Mouse (Mus musculus) lung, postnatal 0 days (tissue): ENCODE data around the gene Arsb. TPM values are rescaled to one million over a fixed set of nuclear protein-coding genes. Genes with fewer than 3 reads are reported as not detected.

ENCODE experiments used
- ATAC-seq: fragments of 200-750 bp; cut with Nextera tagmentation; 2 replicates; pipeline ENCODE4 v1.8.0; 2017; ENCODE audit warnings: moderate library complexity
- DNase-seq: peaks from one replicate; pipeline ENCODE4 v3.0.0-alpha.2; 2016; ENCODE audit warnings: low spot score
- H3K27ac ChIP-seq: fragments of 300-500 bp; sonication (generic); 2 replicates; pipeline ENCODE4 v1.5.1; 2014; ENCODE audit warnings: antibody characterized with exemption, mild to moderate bottlenecking, low read length, mixed read lengths
- H3K27me3 ChIP-seq: fragments of 300-500 bp; sonication (generic); replicated peaks from 2 replicates; pipeline ENCODE4 v1.6.1; 2014; ENCODE audit warnings: low read length, mixed read lengths; ENCODE audit not compliant: insufficient read depth
- H3K36me3 ChIP-seq: fragments of 300-500 bp; sonication (generic); 2 replicates; pipeline ENCODE4 v1.6.1; 2014; ENCODE audit warnings: low read length, mixed read lengths; ENCODE audit not compliant: insufficient read depth
- H3K4me1 ChIP-seq: fragments of 300-500 bp; sonication (generic); 2 replicates; pipeline ENCODE4 v1.6.1; 2014; ENCODE audit warnings: antibody characterized with exemption, low read depth, low read length, mixed read lengths; ENCODE audit not compliant: insufficient read depth
- H3K4me2 ChIP-seq: fragments of 300-500 bp; sonication (generic); replicated peaks from 2 replicates; pipeline ENCODE4 v1.6.1; 2014; ENCODE audit warnings: low read depth, mild to moderate bottlenecking, low read length, moderate library complexity, mixed read lengths
- H3K4me3 ChIP-seq: fragments of 300-500 bp; sonication (generic); 2 replicates; pipeline ENCODE4 v1.5.1; 2014; ENCODE audit warnings: low read depth, low read length
- H3K9ac ChIP-seq: fragments of 300-500 bp; sonication (generic); replicated peaks from 2 replicates; pipeline ENCODE4 v1.6.1; 2014; ENCODE audit warnings: low read depth, mild to moderate bottlenecking
- H3K9me3 ChIP-seq: fragments of 300-500 bp; sonication (generic); 2 replicates; pipeline ENCODE4 v1.6.1; 2016; ENCODE audit warnings: low read length, mixed read lengths
- CTCF ChIP-seq: IDR thresholded peaks from 2 replicates; pipeline ENCODE4 v1.5.1; 2016; ENCODE audit warnings: antibody characterized with exemption, mild to moderate bottlenecking
- EP300 ChIP-seq: IDR thresholded peaks from 2 replicates; pipeline ENCODE4 v1.6.1; 2016; ENCODE audit warnings: antibody characterized with exemption, mild to moderate bottlenecking, control low read depth
- WGBS: fragments of 180-500 bp; shearing (Covaris S2); extraction: QIAGEN DNeasy Blood & Tissue Kit; methylation state at CpG from one replicate; pipeline ENCODE4 v1.1.7; 2014; 5-methylcytosine and 5-hydroxymethylcytosine counted together
- microRNA-seq: library from miRNA; unstranded; fragments of <30 nt; microRNA quantifications from one replicate; pipeline ENCODE4, GENCODE M21; 2016
- polyA plus RNA-seq: library from polyadenylated mRNA; unstranded; fragments of >200 nt; fragmentation: Nextera tagmentation; extraction: Ambion mirVana; gene quantifications from 2 replicates; pipeline ENCODE4 v1.2.1, GENCODE M21; 2015

Arsb gene
- polyA plus RNA-seq, 1 experiment from 2014 or later: 3.7 TPM

DNA sequence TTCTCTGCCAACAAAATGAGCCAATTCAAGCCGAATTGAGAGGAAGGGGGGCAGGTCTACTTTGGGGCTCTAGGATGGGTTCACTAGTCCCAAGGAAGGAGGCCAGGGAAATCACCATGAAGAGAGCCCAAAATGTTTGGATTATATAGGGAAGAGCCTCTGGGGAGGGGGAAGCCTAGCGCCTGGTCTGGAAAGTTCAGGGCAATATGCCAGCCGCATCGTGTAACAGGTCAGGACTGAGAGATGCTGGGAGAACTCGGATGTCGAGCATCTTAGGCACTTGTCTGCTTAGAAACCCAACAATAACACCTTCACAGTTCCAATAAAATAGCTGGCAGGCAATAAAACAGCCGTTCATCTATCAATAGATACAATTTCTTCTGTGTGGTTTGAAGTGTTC lies 216.2 kb downstream of the Arsb start:
- Histone ChIP-seq H3K4me2 (no peak overlapping the region), H3K9ac (no peak overlapping the region), H3K9me3 (no peaks in the 10 kb centered on the region), H3K4me3 (no peak overlapping the region), H3K27me3 (no peaks in the 10 kb centered on the region), H3K4me1 (no peaks in the 10 kb centered on the region; the same call in 1 of the 2 replicates), H3K36me3 (no peaks in the 10 kb centered on the region), H3K27ac (no peak overlapping the region)
- no peak for ATAC-seq
- no peak for TF ChIP-seq CTCF
- no peak for TF ChIP-seq EP300
- DNase-seq: no peak
- WGBS: 52% methylated on average over 7 of the region's 7 CpGs

GRCm38 (mm10) chr13:93989208-93989607 lies 217.8 kb downstream of the Arsb start:
- TF ChIP-seq CTCF (no peak), EP300 (no peak)
- no peak overlapping the region for H3K4me2 ChIP-seq
- no peak overlapping the region for H3K27ac ChIP-seq
- H3K9me3 ChIP-seq: no peaks in the 10 kb centered on the region
- WGBS: 59% methylated on average over 3 of the region's 4 CpGs
- no peaks in the 10 kb centered on the region; the same call in 1 of the 2 replicates for H3K4me1 ChIP-seq
- H3K9ac ChIP-seq: no peak overlapping the region
- H3K36me3 ChIP-seq: no peaks in the 10 kb centered on the region
- ATAC-seq (no peak), DNase-seq (no peak)
- no peak overlapping the region for H3K4me3 ChIP-seq
- no peaks in the 10 kb centered on the region for H3K27me3 ChIP-seq

GRCm38 (mm10) chr13:93989736-93990611 lies 218.5 kb downstream of the Arsb start:
- Histone ChIP-seq H3K27ac (no peak overlapping the region), H3K9me3 (no peaks in the 10 kb centered on the region), H3K4me1 (no peaks in the 10 kb centered on the region; the same call in 1 of the 2 replicates), H3K9ac (no peak overlapping the region), H3K27me3 (no peaks in the 10 kb centered on the region), H3K4me3 (no peak overlapping the region), H3K4me2 (no peak overlapping the region), H3K36me3 (no peaks in the 10 kb centered on the region)
- ATAC-seq (no peak), DNase-seq (no peak)
- TF ChIP-seq EP300 (no peak), CTCF (no peak)
- 60% methylated on average over 11 of the region's 11 CpGs for WGBS

DNA sequence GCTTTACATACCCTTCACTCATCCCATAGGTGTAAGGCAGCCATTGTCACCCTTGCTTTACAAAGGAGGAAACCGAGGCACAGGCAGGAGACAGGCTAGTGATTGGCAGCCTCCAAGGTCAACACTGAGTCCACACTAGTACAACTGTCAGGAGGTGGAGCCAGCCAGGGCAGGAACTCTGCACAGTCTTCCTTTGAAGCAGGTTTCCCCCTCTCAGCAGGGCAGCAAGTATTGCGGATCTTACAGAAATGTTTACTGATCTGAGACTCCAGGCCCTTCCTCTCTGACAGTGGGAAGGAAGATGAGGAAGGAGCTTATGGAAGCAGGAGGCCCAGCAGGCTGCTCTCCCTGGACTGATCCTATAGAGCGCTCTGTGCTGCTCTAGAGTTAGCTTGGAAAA lies 219.4 kb downstream of the Arsb start:
- no peaks in the 10 kb centered on the region for H3K36me3 ChIP-seq
- H3K9ac ChIP-seq: no peak overlapping the region
- no peak overlapping the region for H3K4me3 ChIP-seq
- no peaks in the 10 kb centered on the region for H3K9me3 ChIP-seq
- H3K4me1 ChIP-seq: no peaks in the 10 kb centered on the region; the same call in 1 of the 2 replicates
- WGBS: 57% methylated on average over 3 of the region's 3 CpGs
- ATAC-seq: no peak
- no peaks in the 10 kb centered on the region for H3K27me3 ChIP-seq
- no peak for TF ChIP-seq EP300
- TF ChIP-seq CTCF: no peak
- no peak for DNase-seq
- no peak overlapping the region for H3K4me2 ChIP-seq
- H3K27ac ChIP-seq: no peak overlapping the region

GRCm38 (mm10) chr13:93992342-93992882 lies 221.0 kb downstream of the Arsb start:
- Histone ChIP-seq H3K27me3 (no peaks in the 10 kb centered on the region), H3K27ac (no peak overlapping the region), H3K9me3 (no peaks in the 10 kb centered on the region), H3K4me3 (no peak overlapping the region), H3K36me3 (no peaks in the 10 kb centered on the region), H3K4me2 (no peak overlapping the region), H3K9ac (no peak overlapping the region), H3K4me1 (peaks cover 4% of the 10 kb centered on the region)
- TF ChIP-seq EP300: no peak
- TF ChIP-seq CTCF: no peak
- WGBS: 76% methylated on average over 5 of the region's 5 CpGs
- DNase-seq (peak; percentile 32), ATAC-seq (peak; percentile 17)

Small RNAs within 50 kb of the gene (microRNA-seq; reads per million reads assigned to microRNA genes)
- gene Gm25534 (not detected), gene Mir5624 (not detected)

Other genes starting within 250 kb of the Arsb start
- 0.15 and 0.18 TPM in 2 replicates for gene Bhmt, start 133.7 kb upstream of the Arsb start, polyA plus RNA-seq
- 0.05 TPM in 1 of 2 replicates, not detected in the other for gene Bhmt2, start 97.3 kb upstream of the Arsb start, polyA plus RNA-seq
- gene Dmgdh, start 97.2 kb upstream of the Arsb start, polyA plus RNA-seq: not detected in 2 replicates